Mouse (Mus musculus) adrenal gland, adult (tissue): ENCODE measurements at regions not wholly inside any gene's neighbourhood (a gene's known extent, or its start where the extent isn't known, plus 50 kb on each side); places are given as distances from the start of the nearest gene placed in this dataset.
A peak's percentile ranks its signal among the peaks of the same experiment; 100 is the strongest.

Source experiments
- DNase-seq, 2 experiments: peaks; one replicate each; pipeline ENCODE4 v3.0.0; 2022 to 2023; ENCODE audit warnings: low spot score in 1 of 2; ENCODE audit not compliant: inconsistent age in 2 of 2

GRCm38 (mm10) chr2:178709192-178709881 lies 279.0 kb downstream of the Cdh26 start:
- no peak for DNase-seq

GRCm38 (mm10) chr2:178710001-178710400 lies 279.7 kb downstream of the Cdh26 start:
- DNase-seq, result no peak

DNA sequence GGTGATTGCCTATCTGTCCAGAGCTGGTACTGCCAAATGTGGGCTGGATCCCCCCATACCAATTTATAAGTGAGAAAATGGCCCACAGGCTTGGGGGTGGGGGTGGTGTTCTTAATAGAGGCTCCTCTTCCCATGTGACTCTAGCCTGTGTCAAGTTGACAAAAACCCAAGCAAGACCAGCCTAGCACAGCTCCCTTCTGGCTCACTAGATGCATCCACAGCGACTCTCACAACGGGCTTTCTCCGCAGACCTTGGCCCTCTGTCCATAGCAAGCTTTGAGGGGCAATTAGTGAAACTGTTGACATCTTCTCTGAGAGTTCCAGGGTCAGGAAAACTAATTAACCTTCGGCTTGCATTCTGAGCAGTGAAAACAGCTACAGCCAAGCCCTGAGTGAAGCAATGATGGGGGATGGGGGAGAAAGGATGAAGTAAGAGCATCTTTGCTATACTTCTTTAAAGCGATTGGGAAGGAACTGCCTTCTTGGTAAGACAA lies 281.3 kb downstream of the Cdh26 start:
- DNase-seq, result no peak

GRCm38 (mm10) chr2:178712391-178712892 lies 282.1 kb downstream of the Cdh26 start:
- DNase-seq, result no peak

DNA sequence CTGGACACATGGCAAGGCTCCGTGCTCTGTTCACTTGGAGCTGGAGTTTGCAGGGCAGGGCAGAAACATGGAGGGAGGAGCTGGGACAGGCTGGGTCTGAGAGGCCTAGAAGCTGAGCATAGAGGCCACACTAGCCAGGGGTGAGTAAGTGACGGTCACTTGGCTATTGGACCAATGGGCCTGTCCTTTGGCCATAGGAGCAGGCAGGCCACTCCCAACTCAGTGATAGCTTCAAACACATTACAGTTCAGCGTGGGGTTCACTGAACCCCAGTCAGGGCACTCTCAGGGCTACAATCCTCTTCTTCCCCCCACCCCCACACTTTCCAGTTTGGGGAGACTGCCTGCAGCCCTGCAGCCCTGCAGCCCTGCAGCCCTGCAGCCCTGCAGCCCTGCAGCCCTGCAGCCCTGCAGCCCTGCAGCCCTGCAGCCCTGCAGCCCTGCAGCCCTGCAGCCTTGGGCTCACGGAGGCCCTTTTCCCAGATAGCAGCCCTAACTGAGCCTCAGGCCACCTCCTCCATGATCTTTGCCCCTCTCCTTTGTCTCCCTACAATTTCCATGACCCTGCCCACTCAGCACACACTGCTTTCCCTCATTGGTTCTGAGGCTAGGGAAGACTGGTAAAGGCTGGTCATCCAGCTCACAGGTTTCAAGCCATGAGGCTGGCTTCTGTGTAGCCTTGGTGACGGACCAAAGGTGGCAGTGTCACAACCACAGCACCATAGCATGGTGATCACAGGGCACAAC lies 285.3 kb downstream of the Cdh26 start:
- DNase-seq, result no peak

GRCm38 (mm10) chr2:178718048-178718447 lies 287.7 kb downstream of the Cdh26 start:
- no peak for DNase-seq

DNA sequence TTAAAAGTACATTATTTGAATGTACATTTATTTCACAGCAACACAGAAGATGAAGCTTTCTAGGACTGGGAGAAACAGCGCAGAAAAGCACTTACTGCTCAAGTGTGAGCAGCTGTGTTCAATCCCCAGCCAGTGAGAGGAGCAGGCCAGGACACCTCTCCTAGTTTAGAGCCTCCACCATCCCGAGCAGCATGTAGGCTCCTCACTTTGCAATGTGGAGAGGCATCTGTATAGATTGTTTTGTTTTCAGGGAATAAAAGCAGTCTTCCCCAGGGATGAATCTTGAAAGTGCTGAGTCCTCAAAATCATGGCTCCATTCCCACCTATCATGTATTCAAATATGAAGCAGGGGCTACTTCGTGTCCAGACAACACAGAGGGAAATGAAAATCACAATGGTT lies 293.1 kb downstream of the Cdh26 start:
- no peak for DNase-seq

GRCm38 (mm10) chr2:178724228-178724627 lies 293.9 kb downstream of the Cdh26 start:
- no peak for DNase-seq

DNA sequence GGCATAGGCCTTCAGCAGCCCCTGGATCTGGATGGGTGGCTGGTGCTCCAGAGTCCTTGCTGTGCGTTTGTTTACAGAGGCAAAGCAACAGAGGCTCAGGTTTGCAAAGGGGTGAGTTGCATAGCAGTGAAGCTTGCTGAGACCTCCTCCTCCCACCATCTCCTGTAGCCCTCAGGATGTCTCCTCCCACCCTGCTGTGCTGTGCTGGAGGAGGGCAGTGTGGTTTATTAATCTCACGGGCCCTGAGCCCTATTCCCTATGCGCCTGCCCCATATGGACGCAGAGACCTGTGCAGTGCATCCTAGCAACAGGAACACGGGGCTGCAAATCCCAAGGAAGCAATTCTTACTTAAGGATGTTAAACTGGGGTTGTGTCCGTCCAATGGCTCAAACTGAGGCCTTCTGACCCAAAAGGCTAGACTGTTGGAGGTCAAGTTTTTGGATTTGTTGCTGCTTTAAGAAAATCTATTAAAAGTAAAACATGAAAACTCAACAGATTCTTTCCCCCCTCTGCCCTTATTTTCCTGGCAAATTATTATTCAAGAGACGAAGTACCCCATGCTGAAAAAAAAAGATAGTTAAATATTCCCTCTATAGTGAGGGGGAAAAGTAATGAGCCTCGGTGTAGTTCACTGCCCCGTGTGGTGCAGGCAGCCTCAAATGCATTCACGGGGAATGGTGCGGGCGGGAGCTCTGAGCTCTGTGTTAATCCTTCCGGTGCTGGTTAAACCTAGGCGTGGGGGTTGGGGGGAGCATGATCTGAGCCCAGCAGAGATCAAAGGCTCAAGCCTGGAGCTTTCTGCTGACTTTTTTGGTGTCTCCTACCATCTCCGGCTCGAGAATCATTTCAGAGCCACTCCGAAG lies 297.8 kb downstream of the Cdh26 start:
- DNase-seq, result peak in 1 of 2 experiments; percentile 25

- no peak for DNase-seq
Measured at GRCm38 (mm10) chr2:178728794-178729120, 298.4 kb downstream of the Cdh26 start.

GRCm38 (mm10) chr2:178735099-178735498 lies 304.8 kb downstream of the Cdh26 start:
- peak; percentile 8 to 32 for DNase-seq

GRCm38 (mm10) chr2:178744617-178745016 lies 314.3 kb downstream of the Cdh26 start:
- DNase-seq, result no peak

- DNase-seq, result no peak
Measured at GRCm38 (mm10) chr2:178745296-178746015, 315.1 kb downstream of the Cdh26 start.

DNA sequence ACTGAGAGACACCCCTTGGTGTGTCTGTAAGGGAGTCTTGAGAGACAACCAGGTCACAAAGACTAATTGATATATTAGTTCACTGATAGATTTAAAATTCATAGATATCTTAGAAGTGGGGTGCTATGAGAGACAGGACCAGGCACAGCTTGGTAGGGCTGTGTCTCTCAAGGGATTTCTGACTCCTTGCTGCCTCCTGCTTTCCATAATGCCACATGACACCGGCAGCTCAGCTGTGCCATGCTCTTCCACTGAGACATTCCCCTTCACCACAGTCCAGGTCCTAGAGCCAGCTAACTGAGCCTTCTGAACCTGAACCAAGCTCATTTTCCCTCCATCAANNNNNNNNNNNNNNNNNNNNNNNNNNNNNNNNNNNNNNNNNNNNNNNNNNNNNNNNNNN lies 320.9 kb downstream of the Cdh26 start:
- DNase-seq, result no peak

- peak; percentile 51 to 87 for DNase-seq
Measured at GRCm38 (mm10) chr2:178758366-178758765, 328.0 kb downstream of the Cdh26 start.

DNA sequence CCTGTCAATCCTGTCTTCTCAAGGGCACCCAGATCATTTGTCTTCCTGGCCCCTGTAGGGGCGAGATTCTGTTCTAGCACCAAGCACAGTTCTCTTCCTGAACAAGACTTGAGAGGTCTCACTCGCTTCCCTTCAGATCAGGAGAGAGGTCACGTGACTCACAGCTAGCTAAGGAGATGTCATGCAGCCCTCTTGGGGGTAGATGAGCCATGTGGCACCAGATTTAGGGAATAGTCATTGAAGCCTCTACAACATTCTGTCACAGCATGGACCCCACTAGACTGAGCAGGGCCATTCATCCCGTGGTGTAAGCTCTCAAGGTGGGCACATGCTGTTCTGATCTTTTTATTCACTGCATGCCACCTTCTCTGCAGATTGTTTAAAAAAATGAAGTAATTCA lies 338.2 kb downstream of the Cdh26 start:
- DNase-seq, result no peak

DNA sequence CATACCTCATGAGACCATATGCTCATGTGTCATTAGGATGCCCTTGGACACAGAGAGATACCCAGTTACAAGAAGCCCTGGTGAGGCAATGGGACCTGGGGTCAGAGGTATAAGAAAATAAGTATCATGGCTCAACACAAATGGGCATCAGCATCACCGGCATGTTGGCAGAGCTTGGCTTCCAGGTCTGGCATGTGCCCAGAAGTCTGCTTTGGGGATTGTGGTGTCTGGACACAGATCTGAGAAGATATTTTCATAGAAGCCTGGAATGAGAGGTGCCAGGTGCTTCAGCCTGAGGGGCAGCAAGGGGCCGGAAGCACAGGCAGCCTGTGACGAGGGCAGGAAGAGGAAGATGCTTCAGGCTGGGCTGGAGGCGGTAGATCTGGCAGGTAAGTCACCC lies 338.7 kb downstream of the Cdh26 start:
- DNase-seq, result no peak

GRCm38 (mm10) chr2:178771435-178771834 lies 341.1 kb downstream of the Cdh26 start:
- peak; percentile 21 to 56 for DNase-seq

DNA sequence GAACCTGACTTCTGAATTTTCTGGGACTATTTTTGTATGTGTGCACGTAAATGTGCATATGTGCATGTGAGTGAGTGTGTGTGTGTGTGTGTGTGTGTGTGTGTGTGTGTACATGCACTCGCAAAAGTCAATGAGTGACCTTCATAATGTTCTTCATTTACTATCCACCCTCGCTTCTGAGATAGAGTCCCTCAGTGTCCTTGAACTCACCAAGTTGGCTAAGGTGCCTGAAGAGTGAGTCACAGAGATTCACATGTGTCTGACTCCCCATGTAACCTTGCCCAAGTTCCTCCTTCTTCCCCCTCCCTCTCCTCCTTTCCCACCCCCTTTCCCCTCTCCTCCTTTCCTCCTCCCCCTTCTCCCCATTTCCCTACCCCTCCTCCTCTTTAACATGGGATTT lies 341.6 kb downstream of the Cdh26 start:
- peak; percentile 55 to 78 for DNase-seq

- DNase-seq, result no peak
Measured at GRCm38 (mm10) chr2:178784822-178785589, 354.7 kb downstream of the Cdh26 start.
